Mouse (Mus musculus): Measurements from ENCODE around the gene Slc27a1.

The Slc27a1 gene

DNA sequence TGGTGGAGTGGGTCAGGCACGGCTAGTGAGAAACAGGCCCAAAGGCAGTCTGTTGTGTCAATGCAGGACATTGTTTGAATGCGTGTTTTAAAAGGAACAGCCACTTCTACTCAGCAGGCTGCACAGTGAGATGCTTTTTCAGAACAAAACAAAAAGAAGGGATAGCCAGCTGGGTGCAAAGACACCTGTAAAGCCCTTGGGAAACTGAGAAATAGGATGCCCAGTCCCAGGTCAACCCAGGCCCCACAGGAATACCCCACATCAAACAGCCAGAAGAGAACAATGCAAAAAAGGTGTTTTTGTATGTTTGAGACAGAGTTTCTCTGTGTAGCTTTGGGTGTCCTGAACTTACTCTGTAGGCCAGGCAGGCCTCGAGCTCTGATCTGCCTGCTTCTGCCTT is 20.1 kb downstream of the Slc27a1 start:
- DNase-seq = no peak

DNA sequence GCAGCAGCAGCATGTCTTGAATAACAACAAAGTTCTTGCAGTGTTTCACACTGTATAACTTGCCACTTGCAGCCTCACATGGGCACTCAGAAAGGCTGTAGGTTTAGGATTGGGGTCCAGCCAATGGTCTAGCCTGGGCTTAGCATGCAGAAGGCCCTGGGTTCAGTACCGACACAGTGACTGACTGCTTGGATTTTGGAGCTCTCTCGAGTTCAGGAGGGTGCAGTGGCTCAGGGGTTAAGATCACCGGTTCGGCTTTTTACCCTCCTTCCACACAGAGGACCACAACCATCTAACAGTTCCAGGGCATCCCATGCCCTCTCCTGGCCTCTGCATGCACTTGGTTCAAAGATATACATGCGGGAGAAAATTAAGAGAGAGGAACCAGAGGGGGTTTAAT is 22.3 kb downstream of the Slc27a1 start:
- no peak for DNase-seq

DNA sequence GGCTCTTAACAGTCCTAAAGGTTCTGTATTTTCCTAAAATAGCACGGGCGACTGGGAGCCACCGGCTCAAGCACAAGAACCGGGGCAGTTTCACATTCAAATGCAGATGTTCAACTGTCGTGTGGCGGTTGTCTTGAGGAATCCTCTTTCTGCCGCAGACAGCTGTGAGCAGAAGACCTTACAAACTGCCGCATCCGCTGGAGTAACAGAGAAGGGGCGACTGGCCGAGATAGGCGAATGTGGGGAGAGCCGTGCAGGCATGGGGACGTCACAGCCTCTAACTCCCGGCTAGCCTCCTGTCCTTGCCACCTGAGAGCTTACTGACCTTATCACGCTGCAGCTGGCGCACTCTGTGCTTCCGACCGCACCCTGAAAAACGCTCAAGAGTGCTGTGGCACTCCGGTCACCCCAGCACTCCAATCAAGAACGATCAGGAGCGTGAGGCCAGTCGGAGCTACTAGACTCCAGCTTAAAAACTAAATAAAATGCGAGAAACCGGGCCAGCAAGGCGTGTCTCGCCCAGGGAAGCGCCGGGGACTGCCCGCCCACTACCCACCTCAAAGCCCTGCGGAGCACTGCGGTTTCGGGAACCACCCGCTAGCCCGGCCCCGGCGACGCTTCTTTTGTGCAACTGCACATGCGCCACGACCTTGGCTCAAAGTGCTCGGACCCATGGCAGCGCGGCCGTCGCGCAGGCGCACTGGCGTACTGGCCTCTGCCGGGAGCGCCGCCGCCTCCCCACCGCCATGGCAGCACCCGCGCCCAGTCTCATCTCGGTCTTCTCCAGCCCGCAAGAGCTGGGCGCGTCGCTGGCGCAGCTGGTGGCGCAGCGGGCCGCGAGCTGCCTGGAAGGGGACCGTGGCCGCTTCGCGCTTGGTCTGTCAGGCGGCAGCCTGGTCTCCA is 23.0 kb downstream of the Slc27a1 start, which contains the start of gene Pgls:
Pgls (plus strand) TSS at position 706 of the 903 bp plus-strand sequence.
- DNase-seq = peak; percentile 96 to 99

DNA sequence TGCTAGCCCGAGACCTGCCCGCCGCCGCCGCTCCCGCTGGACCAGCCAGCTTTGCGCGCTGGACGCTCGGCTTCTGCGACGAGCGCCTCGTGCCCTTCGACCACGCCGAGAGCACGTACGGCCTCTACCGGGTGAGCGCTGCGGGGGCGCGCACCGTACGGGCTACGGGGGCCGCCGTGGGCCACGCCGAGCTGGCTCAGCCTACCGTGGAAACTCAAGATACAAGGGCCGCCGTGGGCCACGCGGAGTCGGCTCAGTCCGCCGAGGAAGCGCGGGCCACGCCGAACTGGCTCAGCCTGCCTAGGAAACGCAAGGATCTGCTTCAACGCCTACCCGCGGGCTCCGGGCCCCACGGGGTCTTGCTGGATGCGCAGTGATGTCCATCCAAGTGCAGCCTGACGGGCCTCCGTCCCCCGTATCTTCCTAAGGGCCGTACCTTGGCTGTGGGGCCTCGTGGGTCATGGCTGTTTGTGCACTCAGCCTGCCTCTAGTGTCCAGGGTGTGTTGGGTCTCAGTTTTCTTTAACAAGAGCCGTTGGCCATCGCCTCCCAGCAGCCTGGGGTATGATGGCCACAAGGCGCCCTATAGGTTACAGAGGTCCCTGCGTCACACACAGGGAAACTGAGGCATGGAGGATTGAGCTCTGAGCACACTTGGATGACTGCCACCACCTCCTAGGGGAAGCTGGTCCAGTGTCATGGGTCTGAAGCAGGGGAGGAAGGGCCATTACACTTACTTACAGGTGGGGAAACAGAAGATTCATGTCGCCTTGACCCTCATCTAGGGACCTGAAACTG is 23.9 kb downstream of the Slc27a1 start:
- DNase-seq = peak; percentile 85 to 95

DNA sequence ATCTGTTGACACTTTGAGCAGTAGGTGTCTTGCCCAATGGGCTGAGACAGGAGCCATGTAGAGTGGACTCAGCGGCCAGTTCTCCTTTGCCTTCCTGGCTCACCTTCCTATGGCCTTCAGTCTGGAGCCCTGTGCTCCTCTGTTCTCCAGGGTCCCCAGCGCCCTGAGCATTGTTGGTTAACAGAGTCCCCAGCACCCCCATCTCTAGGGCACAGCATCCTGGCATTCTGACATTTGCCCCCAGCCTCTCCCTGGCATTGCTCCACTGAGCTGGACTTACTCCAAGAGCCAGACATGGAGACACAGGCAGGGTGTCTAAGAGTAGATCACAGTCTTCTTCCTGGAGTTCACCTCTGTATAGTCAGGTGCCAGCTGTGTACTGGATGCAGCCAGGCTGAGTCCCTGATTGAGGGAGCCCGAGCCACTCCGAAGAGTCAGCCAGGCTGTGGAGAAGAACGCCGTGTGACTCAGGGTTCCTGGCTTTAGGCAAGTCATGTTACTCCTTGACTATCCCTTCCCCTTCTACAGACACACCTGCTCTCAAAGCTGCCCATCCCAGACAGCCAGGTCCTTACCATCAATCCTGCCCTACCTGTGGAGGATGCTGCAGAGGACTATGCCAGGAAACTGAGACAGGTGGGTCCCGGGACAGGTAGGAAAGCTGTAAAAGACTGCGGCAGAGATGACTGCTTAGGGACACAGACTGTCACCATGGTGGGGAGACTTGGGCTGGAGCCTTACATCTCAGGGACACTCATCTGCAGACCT is 25.1 kb downstream of the Slc27a1 start:
- no peak for DNase-seq

DNA sequence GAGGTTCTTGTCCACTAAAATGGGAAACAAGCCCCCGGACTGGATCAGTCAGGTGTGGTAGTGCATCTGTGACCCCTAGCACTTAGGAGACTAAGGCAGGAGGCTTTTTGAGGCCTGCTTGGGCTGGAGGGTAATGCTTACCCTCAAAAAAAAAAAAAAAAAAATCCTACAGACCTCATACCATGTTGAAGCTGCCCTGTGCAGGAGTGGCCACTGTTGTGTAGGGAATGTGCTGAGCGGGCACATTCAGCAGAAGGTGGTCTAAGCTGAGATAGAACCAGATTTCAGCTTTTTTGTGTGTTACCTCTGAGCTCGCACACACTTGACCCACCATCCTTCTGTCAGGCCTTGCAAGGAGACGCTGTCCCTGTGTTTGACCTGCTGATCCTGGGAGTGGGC is 25.6 kb downstream of the Slc27a1 start:
- DNase-seq = no peak

DNA sequence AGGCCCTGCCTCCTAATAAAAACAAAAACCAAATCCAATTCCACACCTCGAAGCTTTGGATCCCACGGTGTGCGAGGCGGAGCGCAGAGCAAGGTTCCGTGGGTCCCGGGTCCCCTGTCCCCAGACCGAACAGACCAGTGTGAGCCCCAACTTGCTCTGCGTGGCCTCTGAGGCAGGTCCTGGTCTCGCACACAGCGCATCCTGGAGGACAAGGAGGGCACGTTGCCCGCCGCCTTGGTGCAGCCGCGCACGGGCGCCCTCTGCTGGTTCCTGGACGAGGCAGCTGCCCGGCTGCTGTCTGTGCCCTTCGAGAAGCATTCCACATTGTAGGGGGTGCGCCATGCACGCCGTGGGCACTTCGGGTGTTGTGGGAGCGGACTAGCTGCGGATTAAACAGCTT is 27.2 kb downstream of the Slc27a1 start:
- peak; percentile 90 to 98 for DNase-seq

DNA sequence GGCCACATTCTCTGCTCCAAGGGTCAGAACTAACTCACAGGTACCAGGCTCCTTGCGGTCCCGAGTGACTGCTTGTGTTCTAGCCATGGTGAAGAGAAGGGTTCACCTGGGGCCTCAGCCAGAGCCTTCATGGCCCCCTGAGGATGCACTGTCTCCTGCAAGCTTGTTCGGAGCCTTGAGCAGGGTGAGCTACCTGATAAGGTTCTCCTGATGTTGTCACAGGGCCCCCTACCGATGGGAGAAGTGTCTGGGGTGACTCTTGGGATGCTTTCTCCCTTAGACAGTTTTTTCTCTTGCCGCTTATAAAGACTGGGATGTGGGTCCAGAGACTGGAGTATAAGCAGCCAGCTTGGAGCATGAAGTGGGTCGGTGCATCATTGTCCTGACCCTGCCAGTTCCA is 27.7 kb downstream of the Slc27a1 start:
- DNase-seq = no peak

DNA sequence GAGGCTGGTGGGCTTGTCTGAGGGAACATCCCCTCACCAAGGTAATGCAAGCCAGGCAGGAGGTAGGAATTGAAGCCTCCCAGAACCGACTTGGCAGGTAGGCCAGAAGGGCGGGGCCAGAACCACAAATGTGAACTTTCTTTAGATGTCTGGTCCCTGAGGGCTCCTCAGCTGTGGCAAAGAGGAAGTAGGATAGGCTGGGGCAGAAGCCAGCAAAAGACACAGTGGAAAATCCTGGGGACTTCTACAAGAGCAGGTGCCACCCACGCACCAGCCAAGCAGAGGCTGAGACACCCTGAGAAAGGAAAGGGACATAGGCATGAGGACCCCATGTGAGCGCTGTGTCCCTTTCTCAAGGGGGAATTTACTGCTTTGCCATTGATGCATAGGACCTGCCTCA is 28.1 kb downstream of the Slc27a1 start:
- no peak for DNase-seq

DNA sequence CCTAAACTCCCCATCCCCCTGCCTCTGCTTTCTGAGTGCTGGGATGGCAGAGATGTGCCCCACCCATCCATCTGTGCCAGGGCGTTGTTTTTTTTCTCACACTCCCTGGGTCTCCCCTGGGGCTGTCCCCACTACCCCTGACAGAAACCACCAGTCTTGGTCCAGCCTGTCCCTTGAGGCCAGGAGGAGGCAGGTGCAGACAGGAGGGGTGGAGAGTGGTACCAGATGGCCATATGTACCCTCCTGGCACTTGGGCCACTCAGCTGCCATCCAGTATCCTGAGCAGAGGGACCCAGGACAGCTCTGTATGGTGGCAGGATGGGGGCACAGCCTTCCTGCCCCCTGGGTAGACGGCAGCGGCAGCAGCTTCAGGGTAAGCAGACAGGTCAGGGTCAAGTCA is 28.8 kb downstream of the Slc27a1 start, which contains the start of gene Fam129c:
Fam129c (plus strand) TSS at position 198 of the 400 bp plus-strand sequence.
- DNase-seq = no peak

DNA sequence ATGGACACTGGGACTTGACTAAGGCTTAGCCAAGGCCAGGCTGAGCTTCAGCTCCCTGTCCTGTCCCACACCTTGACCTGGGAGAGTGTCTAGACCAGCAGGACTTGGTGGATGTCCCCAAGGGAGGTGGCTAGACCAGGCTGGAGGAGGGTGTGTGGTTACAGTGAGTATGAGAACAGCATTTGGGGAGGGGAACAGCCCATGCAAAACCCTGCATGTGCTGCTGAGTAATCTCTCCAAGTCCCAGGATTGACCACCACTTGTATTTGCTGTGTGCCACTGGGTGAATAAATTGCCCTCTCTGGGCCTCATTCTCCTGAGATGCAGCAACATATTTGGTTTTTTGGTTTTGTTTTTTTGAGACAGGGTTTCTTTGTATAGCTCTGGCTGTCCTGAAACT is 29.7 kb downstream of the Slc27a1 start:
- DNase-seq = no peak

DNA sequence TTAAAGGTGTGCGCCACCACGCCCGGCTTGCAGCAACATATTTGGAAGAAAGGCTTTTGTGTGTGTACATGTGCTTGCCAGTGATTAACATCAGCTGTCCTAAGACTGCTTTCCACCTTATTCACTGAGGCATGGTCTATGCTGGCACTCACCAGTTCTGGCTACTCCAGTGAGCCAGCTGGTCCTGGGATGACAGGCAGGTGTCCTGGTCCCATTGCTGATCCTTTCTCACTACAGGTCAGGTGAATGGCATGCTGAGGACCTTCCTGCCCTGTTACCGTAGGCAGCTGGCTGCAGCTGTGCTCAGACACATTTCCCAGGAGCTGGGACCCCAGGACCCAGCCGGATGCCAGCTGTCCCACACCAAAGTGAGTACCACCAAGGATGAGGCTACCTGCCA is 30.2 kb downstream of the Slc27a1 start:
- DNase-seq = no peak

DNA sequence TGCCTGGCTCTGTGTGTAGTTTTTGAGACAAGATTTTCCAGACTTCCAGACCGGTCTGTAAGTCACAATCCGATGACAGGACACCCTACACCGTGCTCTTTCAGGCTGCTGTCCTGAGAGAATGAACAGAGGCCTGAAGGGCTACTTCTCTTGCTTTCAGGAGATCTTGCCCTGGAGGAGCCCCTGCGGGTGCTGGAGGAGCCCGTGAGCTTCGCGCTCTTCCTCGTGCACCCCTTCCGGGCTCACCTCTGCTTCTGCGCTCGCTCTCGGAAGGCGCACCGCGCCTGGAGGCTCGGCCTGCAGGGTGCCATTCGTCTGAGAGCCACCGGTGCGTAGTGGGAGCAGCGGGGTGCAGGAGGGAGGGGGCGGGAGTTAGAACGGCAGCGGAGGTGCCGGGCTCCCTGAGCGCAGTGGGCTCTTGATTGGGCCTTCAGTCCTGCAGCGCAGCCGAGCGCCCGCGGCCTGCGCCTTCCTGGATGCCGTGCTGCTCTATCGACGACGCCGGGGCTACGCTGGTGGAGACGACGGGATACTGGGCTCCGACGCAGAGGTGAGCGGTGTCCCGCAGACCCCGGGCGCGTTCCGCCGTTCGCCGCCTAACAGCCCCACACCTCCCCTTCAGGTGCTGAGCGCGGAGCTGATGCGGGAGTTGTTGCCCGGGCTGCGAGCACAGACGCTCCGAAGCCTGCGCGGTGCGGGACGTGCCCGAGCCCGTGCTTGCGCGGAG is 33.4 kb downstream of the Slc27a1 start:
- DNase-seq = no peak

DNA sequence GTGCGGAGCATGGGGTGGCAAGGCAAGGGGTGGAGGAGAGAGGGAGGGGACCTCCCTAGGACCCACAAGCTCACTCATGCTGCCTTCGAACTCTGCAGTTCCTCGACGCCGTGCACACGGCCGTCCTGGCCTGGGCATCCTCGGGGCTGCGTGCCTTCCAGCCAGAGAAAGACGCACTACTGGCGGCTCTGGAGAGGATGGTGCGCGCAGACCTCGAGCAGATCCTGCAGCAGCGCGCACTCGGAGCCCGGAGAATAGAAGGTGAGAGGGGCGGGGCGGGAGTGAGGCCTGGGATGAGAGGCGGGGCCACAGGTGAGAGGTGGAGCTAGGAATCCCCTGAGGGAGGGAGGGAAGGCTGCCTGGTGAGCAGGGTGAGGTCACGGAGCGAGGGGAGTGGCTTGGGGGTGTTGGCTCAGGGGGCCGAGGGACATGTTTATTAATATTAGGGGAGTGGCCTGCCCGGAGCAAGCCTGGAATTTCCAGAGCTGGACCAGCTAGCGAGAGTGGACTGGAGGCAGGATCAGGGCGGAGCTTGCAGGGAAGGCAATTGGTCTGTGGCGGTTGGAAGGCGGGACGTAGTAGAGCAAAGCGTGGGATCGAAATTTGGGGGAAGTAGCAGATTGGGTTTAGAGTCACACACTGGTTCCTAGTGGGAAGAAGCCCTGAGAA is 34.1 kb downstream of the Slc27a1 start:
- DNase-seq = peak in 1 of 2 experiments; percentile 38

DNA sequence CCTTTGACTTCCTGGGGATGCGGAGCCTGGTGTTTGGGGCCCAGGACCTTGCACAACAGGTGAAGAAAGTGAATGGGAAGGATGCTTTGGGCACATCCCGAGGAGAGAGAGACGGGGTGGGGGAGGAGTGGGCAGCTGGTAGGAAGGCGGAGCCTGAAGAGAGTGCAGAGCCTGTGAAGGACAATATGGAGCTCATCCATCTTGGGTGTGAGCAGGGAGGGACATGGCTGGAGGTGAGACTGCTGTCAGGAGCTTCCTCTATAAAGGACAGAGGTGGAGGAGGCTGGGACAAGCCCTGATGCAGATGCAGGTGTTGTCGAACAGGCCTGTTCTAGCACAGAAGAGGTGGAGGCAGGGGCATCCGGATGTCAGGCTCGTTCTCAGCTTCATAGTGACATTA is 35.3 kb downstream of the Slc27a1 start:
- DNase-seq = no peak

DNA sequence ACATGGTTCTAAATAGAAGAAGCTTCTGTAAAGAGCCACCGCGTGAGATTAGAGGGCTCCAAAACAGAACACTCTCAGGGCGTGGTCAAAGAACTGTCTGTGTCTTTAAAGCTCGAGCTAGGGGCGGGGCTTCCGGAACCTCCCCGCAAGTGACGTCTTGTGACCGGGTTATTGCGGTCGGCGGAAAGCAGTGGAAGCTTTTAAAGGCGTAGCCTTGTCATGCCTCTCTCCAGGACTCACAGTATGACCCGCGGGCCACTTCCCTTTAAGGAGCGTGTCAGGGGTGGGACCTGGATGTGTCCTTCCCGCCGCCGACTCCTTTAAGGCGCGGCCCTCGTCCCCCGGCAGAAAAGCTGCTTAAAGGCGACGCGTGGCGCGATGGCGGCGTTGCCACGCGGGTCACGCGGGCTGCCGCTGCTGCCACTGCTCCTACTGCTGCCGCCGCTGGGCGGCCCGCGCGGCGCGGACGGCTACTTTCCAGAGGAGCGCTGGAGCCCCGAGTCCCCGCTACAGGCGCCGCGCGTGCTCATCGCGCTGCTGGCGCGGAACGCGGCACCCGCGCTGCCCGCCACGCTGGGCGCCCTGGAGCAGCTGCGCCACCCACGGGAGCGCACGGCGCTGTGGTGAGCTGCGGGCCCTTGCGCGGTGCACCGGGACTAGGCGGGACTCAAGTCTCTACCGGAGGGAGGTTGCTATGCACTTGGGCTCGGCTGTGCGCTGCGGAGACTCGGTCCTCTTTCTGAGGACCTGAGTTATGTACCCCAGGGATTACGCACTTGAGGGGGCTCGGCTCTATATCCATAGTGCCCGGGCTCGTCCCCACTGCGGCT is 42.4 kb downstream of the Slc27a1 start, which contains the start of gene Colgalt1:
Colgalt1 (plus strand) TSS at position 177 of the 830 bp plus-strand sequence.
- DNase-seq = peak; percentile 96 to 99

DNA sequence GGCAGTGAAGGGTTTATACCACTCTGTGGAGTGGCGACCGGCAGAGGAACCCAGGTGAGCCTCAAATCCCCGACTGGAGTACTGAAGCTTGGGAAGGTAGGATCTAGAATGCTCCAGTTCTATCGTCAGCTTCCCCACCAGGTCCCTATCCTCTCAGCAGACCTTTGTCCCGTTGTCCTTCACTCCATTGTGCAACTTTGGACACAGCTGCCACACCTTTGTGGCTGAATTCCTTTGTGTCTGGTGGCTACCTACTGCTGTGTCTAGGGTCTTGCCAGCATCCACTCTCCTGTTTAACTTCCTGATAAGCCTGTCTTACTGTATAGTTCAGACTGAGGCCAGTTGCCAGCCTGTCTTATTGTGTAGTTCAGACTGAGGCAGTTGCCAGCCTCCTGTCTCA is 43.5 kb downstream of the Slc27a1 start:
- no peak for DNase-seq

DNA sequence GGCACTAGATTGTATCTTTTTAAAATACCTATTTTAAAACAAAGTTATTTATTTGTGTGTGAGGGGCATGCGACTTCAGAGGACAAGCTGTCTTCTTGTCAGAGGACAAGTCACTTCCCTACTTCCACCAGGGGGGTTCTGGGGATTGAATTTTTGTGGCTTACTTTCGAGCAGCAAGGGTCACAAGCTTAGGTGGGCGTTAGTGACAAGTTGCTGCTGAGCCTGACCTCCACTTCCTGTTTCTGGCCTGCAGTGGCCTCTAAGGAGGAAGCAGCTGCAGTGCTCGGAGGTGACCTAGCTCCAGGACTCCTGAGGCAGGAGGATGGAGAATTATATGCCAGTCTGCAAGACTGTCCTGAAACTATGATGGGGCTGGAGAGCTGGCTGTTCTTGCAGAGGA is 44.7 kb downstream of the Slc27a1 start:
- no peak for DNase-seq

DNA sequence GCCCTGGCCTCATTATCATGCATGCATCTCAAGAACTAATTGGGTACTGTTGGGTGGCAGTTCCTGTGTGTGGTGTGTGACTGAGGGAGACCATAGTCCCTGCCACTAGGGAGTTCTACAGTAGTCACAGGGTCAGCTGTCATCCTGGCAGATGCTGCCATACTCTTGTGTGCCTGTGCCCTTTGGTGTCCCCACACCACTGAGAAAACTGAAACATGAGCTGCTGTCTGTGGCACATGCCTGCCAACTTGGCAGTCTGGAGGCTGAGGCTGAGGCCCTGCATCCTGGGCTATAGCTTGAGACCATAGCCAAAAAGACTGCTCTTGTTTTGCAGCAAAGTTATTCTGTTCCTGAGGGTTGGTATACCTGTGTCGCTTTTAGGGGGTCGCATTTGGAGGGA is 51.1 kb downstream of the Slc27a1 start:
- no peak for DNase-seq

DNA sequence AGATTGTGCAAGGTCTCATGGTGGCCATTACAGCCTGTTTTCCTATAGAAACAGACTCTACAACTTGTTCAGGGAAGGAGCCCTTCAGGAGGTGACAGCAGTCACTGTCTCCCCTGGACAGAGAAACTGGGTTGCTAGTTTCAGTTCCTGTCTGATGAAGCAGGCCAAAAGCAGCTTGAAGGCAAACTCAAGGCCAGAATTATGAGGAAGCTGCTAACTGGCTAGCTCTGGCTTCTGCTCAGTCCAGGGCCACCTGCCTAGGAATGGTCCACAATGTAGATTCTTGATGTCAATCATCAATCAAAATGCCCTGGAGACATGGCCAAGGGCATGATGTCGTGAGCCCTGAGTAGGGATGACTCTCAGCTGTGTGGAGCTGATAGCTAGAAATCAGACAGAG is 56.4 kb downstream of the Slc27a1 start:
- no peak for DNase-seq

DNA sequence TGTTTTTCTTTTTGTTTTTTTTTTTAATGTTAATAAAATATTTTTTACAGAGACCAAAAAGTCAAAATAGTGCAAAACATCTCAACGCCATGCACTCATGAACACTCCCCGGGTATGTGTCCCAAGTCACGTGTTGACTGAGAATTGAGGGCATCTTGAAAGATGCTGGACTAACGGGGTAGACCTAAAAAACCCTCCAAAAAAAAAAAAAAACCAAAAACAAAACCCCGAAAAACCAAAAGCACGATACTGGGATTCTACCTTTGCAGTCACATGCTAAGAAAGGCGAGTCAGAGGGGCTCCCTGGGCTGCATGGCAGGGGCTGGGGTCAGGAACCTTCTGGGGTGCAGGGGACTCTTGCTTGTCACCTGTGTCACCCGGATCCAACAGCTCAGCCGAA is 58.1 kb downstream of the Slc27a1 start:
- no peak for DNase-seq
